Mouse (Mus musculus) heart, embryonic 12.5 days (tissue): ENCODE measurements around the gene Itfg2. TPM values are rescaled to one million over a fixed set of nuclear protein-coding genes. Genes with fewer than 3 reads are reported as not detected.
A peak's percentile ranks its signal among the peaks of the same experiment; 100 is the strongest.

Experiments used
- ATAC-seq: fragments of 200-750 bp; cut with Nextera tagmentation; 2 replicates; pipeline ENCODE4 v1.8.0; 2017; ENCODE audit warnings: moderate TSS enrichment, moderate library complexity; ENCODE audit not compliant: insufficient number of reproducible peaks, low FRiP score
- H3K27ac ChIP-seq: fragments of 300-500 bp; sonication (generic); 2 replicates; pipeline ENCODE4 v1.5.1; 2016; ENCODE audit warnings: mild to moderate bottlenecking, moderate library complexity; ENCODE audit not compliant: poor library complexity, severe bottlenecking
- H3K27me3 ChIP-seq: fragments of 300-500 bp; sonication (generic); replicated peaks from 2 replicates; pipeline ENCODE4 v1.6.1; 2016; ENCODE audit warnings: mild to moderate bottlenecking, moderate library complexity
- H3K36me3 ChIP-seq: fragments of 300-500 bp; sonication (generic); 2 replicates; pipeline ENCODE4 v1.6.1; 2016; ENCODE audit warnings: mild to moderate bottlenecking, moderate library complexity
- H3K4me1 ChIP-seq: fragments of 300-500 bp; sonication (generic); replicated peaks from 2 replicates; pipeline ENCODE4 v1.6.1; 2016; ENCODE audit warnings: mild to moderate bottlenecking
- H3K4me2 ChIP-seq: fragments of 300-500 bp; sonication (generic); 2 replicates; pipeline ENCODE4 v1.6.1; 2016; ENCODE audit warnings: mild to moderate bottlenecking, moderate library complexity
- H3K4me3 ChIP-seq: fragments of 300-500 bp; sonication (generic); 2 replicates; pipeline ENCODE4 v1.5.1; 2016; ENCODE audit warnings: mild to moderate bottlenecking
- H3K9ac ChIP-seq: fragments of 300-500 bp; sonication (generic); 2 replicates; pipeline ENCODE4 v1.6.1; 2016; ENCODE audit warnings: mild to moderate bottlenecking, moderate library complexity
- H3K9me3 ChIP-seq: fragments of 300-500 bp; sonication (generic); replicated peaks from 2 replicates; pipeline ENCODE4 v1.6.1; 2016; ENCODE audit warnings: mild to moderate bottlenecking, moderate library complexity
- WGBS: fragments of 180-500 bp; shearing (Covaris S2); methylation state at CpG from one replicate; pipeline ENCODE4 v1.1.7; 2016; 5-methylcytosine and 5-hydroxymethylcytosine counted together
- polyA plus RNA-seq: library from polyadenylated mRNA; unstranded; fragments of >200 nt; fragmentation: Nextera tagmentation; extraction: Ambion mirVana; gene quantifications from 2 replicates; pipeline ENCODE4 v1.2.1, GENCODE M21; 2016

The Itfg2 gene
- polyA plus RNA-seq, 1 experiment from 2014 or later: 29.1 TPM

- Histone ChIP-seq H3K9ac (no peak overlapping the region), H3K27ac (no peak overlapping the region), H3K4me2 (no peak overlapping the region), H3K9me3 (no peaks in the 10 kb centered on the region), H3K4me3 (no peak overlapping the region), H3K27me3 (no peaks in the 10 kb centered on the region), H3K4me1 (no peaks in the 10 kb centered on the region), H3K36me3 (peaks cover 88% of the 10 kb centered on the region)
- no peak for ATAC-seq
- 17% methylated on average over 3 of the region's 3 CpGs for WGBS
Observed at GRCm38 (mm10) chr6:128411115-128411514, 13.6 kb downstream of the Itfg2 start.

GRCm38 (mm10) chr6:128410305-128410704 is 14.4 kb downstream of the Itfg2 start:
- Histone ChIP-seq H3K4me3 (no peak overlapping the region), H3K36me3 (peaks cover 84% of the 10 kb centered on the region), H3K9me3 (no peaks in the 10 kb centered on the region), H3K27me3 (no peaks in the 10 kb centered on the region), H3K27ac (no peak overlapping the region), H3K4me1 (no peaks in the 10 kb centered on the region), H3K4me2 (no peak overlapping the region), H3K9ac (no peak overlapping the region)
- WGBS: 91% methylated on average over 13 of the region's 13 CpGs
- ATAC-seq: no peak

GRCm38 (mm10) chr6:128408544-128409125 is 16.1 kb downstream of the Itfg2 start:
- Histone ChIP-seq H3K4me3 (no peak overlapping the region), H3K27me3 (no peaks in the 10 kb centered on the region), H3K4me1 (no peaks in the 10 kb centered on the region), H3K27ac (no peak overlapping the region), H3K4me2 (no peak overlapping the region), H3K36me3 (peaks cover 75% of the 10 kb centered on the region), H3K9ac (no peak overlapping the region), H3K9me3 (no peaks in the 10 kb centered on the region)
- 86% methylated on average over 7 of the region's 7 CpGs for WGBS
- no peak for ATAC-seq

- Histone ChIP-seq H3K4me3 (no peak overlapping the region), H3K9ac (no peak overlapping the region), H3K4me1 (peaks cover 5% of the 10 kb centered on the region), H3K9me3 (no peaks in the 10 kb centered on the region), H3K4me2 (no peak overlapping the region), H3K36me3 (peaks cover 36% of the 10 kb centered on the region), H3K27ac (no peak overlapping the region), H3K27me3 (no peaks in the 10 kb centered on the region)
- WGBS: 61% methylated on average over 5 of the region's 5 CpGs
- ATAC-seq: no peak
Observed at GRCm38 (mm10) chr6:128404708-128405107, 20.0 kb downstream of the Itfg2 start.

DNA sequence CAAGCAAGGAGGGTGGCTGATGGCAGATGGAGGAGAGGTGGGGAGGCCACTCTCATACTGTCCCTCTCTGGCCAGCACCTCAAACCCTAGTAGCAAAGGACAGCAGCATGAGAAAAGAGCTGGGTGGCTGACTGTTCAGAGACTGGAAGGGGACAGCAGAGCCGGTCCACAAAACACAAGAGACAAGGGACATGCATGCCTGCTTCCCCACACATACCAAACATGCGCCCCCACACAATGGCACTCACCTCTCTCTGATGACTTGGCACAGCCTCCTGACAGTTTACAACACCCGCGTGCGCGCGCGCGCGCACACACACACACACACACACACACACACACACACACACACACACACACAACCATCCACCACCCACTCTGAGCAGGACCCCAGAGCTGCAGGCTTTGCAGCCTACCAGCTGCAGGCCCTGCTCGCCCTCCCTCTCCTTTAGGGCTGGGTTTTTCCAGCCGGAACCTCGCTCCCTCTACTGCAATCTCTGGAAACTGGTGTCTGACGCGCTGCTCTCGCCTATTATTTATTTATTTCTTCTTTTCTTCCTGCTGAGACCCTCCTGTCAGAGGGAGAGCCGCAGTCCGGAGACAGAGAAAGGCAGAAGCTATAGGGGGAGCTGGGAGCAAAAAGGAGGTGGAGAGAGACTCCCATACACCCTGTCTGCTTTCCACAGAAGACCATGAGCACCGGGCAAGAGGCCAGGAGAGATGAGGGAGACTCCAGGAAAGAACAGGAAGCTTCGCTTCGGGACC is 25.1 kb downstream of the Itfg2 start:
- H3K27ac ChIP-seq: no peak overlapping the region
- H3K27me3 ChIP-seq: no peaks in the 10 kb centered on the region
- no peaks in the 10 kb centered on the region for H3K9me3 ChIP-seq
- H3K36me3 ChIP-seq: no peaks in the 10 kb centered on the region
- peaks cover 10% of the 10 kb centered on the region for H3K4me1 ChIP-seq
- peak overlapping the region; percentile 53 for H3K4me2 ChIP-seq
- WGBS: 37% methylated on average over 21 of the region's 21 CpGs
- peak; percentile 67 for ATAC-seq
- H3K4me3 ChIP-seq: peak overlapping the region; percentile 4; the same call in 1 of the 2 replicates
- H3K9ac ChIP-seq: peak overlapping the region; percentile 31

- H3K9me3 ChIP-seq: no peaks in the 10 kb centered on the region
- H3K27ac ChIP-seq: no peak within 1 kb of the TSS
- 62% methylated on average over 3 of the region's 3 CpGs for WGBS
- H3K4me1 ChIP-seq: peaks cover 10% of the 10 kb centered on the region
- H3K4me3 ChIP-seq: peak within 1 kb of the TSS; percentile 4; the same call in 1 of the 2 replicates
- peak within 1 kb of the TSS; percentile 31 for H3K9ac ChIP-seq
- H3K4me2 ChIP-seq: peak within 1 kb of the TSS; percentile 53
- no peaks in the 10 kb centered on the region for H3K27me3 ChIP-seq
- H3K36me3 ChIP-seq: no peaks in the 10 kb centered on the region
- no peak for ATAC-seq
Observed at GRCm38 (mm10) chr6:128398996-128399395, 25.7 kb downstream of the Itfg2 start, which contains the start of gene Nrip2. TSS of gene Nrip2 (plus strand) at chr6:128399296.

- no peak overlapping the region for H3K9ac ChIP-seq
- H3K27ac ChIP-seq: no peak overlapping the region
- WGBS: 73% methylated on average over 7 of the region's 7 CpGs
- no peak for ATAC-seq
- H3K9me3 ChIP-seq: no peaks in the 10 kb centered on the region
- no peak overlapping the region for H3K4me2 ChIP-seq
- no peak overlapping the region for H3K4me3 ChIP-seq
- H3K36me3 ChIP-seq: no peaks in the 10 kb centered on the region
- H3K4me1 ChIP-seq: peaks cover 12% of the 10 kb centered on the region
- no peaks in the 10 kb centered on the region for H3K27me3 ChIP-seq
Observed at GRCm38 (mm10) chr6:128397574-128398261, 27.0 kb downstream of the Itfg2 start.

DNA sequence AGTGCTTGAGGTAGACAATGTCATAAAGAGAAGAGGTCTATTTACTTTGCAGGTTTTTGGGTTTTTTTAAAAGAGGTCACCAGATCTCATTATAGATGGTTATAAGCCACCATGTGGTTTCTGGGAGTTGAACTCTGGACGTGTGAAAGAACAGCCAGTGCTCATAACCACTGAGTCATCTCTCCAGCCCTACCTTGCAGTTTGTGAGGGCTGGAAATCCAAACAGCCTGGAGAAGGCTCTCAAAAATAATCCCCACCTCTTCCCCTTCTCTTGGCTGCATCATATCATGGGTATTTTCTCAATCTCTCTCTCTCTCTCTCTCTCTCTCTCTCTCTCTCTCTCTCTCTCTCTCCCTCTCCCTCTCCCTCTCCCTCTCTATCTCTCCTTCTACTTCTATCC is 34.0 kb downstream of the Itfg2 start:
- H3K27ac ChIP-seq: no peak overlapping the region
- H3K4me3 ChIP-seq: no peak overlapping the region
- H3K4me1 ChIP-seq: 0 out of 2 replicates have a peak, but pooled peaks cover 2% of the 10 kb centered on the region
- H3K9ac ChIP-seq: no peak overlapping the region
- no peak for ATAC-seq
- no peak overlapping the region for H3K4me2 ChIP-seq
- no peaks in the 10 kb centered on the region for H3K9me3 ChIP-seq
- no peaks in the 10 kb centered on the region for H3K36me3 ChIP-seq
- WGBS: 59% methylated on average over 1 of the region's 1 CpGs
- H3K27me3 ChIP-seq: no peaks in the 10 kb centered on the region

DNA sequence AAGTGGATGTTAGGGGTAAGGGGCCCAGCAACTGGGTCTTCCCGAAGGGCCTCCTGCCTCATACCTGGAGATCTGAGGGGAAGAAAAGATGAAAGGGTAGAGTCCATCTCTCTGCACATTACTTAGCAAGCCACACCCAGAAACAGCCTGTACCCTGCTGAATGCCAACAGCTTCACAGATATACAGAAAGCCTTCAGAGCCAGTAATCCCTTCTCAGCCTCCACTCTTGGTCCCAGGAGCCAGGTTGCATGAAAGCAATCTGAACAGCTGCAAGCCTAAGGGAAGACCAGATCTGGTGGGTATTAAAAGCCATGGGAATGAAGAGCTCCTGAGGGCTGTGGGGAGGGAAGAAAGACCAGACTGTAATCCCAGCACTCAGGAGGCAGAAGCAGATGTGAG is 35.5 kb downstream of the Itfg2 start:
- Histone ChIP-seq H3K4me1 (0 out of 2 replicates have a peak, but pooled peaks cover 2% of the 10 kb centered on the region), H3K9me3 (no peaks in the 10 kb centered on the region), H3K27ac (no peak overlapping the region), H3K4me2 (no peak overlapping the region), H3K9ac (no peak overlapping the region), H3K4me3 (no peak overlapping the region), H3K36me3 (no peaks in the 10 kb centered on the region), H3K27me3 (no peaks in the 10 kb centered on the region)
- 77% methylated on average over 1 of the region's 1 CpGs for WGBS
- no peak for ATAC-seq

- H3K36me3 ChIP-seq: no peaks in the 10 kb centered on the region
- no peak overlapping the region for H3K4me3 ChIP-seq
- H3K27ac ChIP-seq: no peak overlapping the region
- no peaks in the 10 kb centered on the region for H3K27me3 ChIP-seq
- H3K9me3 ChIP-seq: no peaks in the 10 kb centered on the region
- ATAC-seq: no peak
- H3K4me1 ChIP-seq: no peaks in the 10 kb centered on the region
- 62% methylated on average over 1 of the region's 1 CpGs for WGBS
- no peak overlapping the region for H3K9ac ChIP-seq
- H3K4me2 ChIP-seq: no peak overlapping the region
Observed at GRCm38 (mm10) chr6:128385026-128385425, 39.7 kb downstream of the Itfg2 start.

DNA sequence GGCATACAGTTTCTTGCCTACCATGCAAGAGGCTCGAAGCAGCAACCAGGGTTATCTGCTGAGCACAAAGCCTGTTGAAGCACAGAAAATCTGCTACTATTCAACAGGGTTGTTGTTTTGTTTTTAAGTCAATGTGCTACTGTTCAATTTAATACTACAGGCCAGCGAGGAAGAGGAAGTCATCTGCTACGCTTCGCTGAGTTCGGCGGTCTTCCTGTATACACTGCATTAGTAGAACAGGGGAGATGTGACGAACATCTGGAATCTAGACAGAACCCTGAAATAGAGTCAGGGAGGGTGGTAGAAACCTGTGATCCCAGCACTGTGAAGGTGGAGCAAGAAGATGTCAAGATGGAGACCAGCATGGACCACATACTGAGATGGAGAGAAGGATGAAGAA is 41.0 kb downstream of the Itfg2 start:
- Histone ChIP-seq H3K36me3 (no peaks in the 10 kb centered on the region), H3K4me1 (no peaks in the 10 kb centered on the region), H3K27ac (no peak overlapping the region), H3K9ac (no peak overlapping the region), H3K4me3 (no peak overlapping the region), H3K27me3 (no peaks in the 10 kb centered on the region), H3K9me3 (no peaks in the 10 kb centered on the region), H3K4me2 (no peak overlapping the region)
- 85% methylated on average over 7 of the region's 7 CpGs for WGBS
- ATAC-seq: no peak
